Mouse (Mus musculus) heart, embryonic 16.5 days (tissue): ENCODE measurements at regions not wholly inside any gene's neighbourhood (a gene's known extent, or its start where the extent isn't known, plus 50 kb on each side); places are given as distances from the start of the nearest gene placed in this dataset.
A peak's percentile ranks its signal among the peaks of the same experiment; 100 is the strongest.

ENCODE experiments used
- ATAC-seq: fragments of 200-750 bp; cut with Nextera tagmentation; replicated peaks from 2 replicates; pipeline ENCODE4 v1.8.0; 2017; ENCODE audit warnings: moderate number of reproducible peaks; ENCODE audit not compliant: insufficient read depth, low FRiP score; ENCODE audit errors: extremely low read depth
- H3K27ac ChIP-seq: fragments of 300-500 bp; sonication (generic); 2 replicates; pipeline ENCODE4 v1.5.1; 2014; ENCODE audit warnings: mild to moderate bottlenecking, low read length, control low read depth, moderate library complexity
- H3K27me3 ChIP-seq: fragments of 300-500 bp; sonication (generic); 2 replicates; pipeline ENCODE4 v1.6.1; 2014; ENCODE audit warnings: low read length, mixed read lengths; ENCODE audit not compliant: control insufficient read depth, insufficient read depth
- H3K36me3 ChIP-seq: fragments of 300-500 bp; sonication (generic); 2 replicates; pipeline ENCODE4 v1.6.1; 2014; ENCODE audit not compliant: control insufficient read depth, insufficient read depth
- H3K4me1 ChIP-seq: fragments of 300-500 bp; sonication (generic); 2 replicates; pipeline ENCODE4 v1.6.1; 2014; ENCODE audit warnings: low read length, mixed read lengths; ENCODE audit not compliant: control insufficient read depth, insufficient read depth
- H3K4me2 ChIP-seq: fragments of 300-500 bp; sonication (generic); 2 replicates; pipeline ENCODE4 v1.6.1; 2014; ENCODE audit warnings: low read depth, mild to moderate bottlenecking, control low read depth, low read length
- H3K4me3 ChIP-seq: fragments of 300-500 bp; sonication (generic); 2 replicates; pipeline ENCODE4 v1.5.1; 2014; ENCODE audit warnings: mild to moderate bottlenecking, control low read depth, low read length
- H3K9ac ChIP-seq: fragments of 300-500 bp; sonication (generic); 2 replicates; pipeline ENCODE4 v1.6.1; 2014; ENCODE audit warnings: low read length, control low read depth
- H3K9me3 ChIP-seq: fragments of 300-500 bp; sonication (generic); replicated peaks from 2 replicates; pipeline ENCODE4 v1.6.1; 2016; ENCODE audit warnings: low read length; ENCODE audit not compliant: control insufficient read depth
- WGBS: fragments of 180-500 bp; shearing (Covaris S2); extraction: QIAGEN DNeasy Blood & Tissue Kit; methylation state at CpG from one replicate; pipeline ENCODE4 v1.1.7; 2014; 5-methylcytosine and 5-hydroxymethylcytosine counted together

- no peak overlapping the region for H3K4me2 ChIP-seq
- H3K36me3 ChIP-seq: no peaks in the 10 kb centered on the region
- no peaks in the 10 kb centered on the region for H3K27me3 ChIP-seq
- H3K4me1 ChIP-seq: peaks cover 35% of the 10 kb centered on the region
- H3K9ac ChIP-seq: no peak overlapping the region
- 62% methylated on average over 11 of the region's 11 CpGs for WGBS
- H3K4me3 ChIP-seq: no peak overlapping the region
- H3K27ac ChIP-seq: no peak overlapping the region
- no peak for ATAC-seq
- no peaks in the 10 kb centered on the region for H3K9me3 ChIP-seq
Measured at GRCm38 (mm10) chr5:148634919-148635356, 82.3 kb upstream of the Ubl3 start.

GRCm38 (mm10) chr5:148633999-148634398, 81.4 kb upstream of the Ubl3 start:
- Histone ChIP-seq H3K27ac (peak overlapping the region; percentile 9), H3K9ac (0 out of 2 replicates have a peak overlapping the region, but pooled peaks have one; percentile 26), H3K4me2 (no peak overlapping the region), H3K9me3 (no peaks in the 10 kb centered on the region), H3K36me3 (no peaks in the 10 kb centered on the region), H3K27me3 (no peaks in the 10 kb centered on the region), H3K4me1 (peaks cover 35% of the 10 kb centered on the region), H3K4me3 (no peak overlapping the region)
- ATAC-seq: peak; percentile 61
- WGBS: 17% methylated on average over 5 of the region's 5 CpGs

GRCm38 (mm10) chr5:148633331-148633730, 80.7 kb upstream of the Ubl3 start:
- ATAC-seq: no peak
- Histone ChIP-seq H3K36me3 (no peaks in the 10 kb centered on the region), H3K9me3 (no peaks in the 10 kb centered on the region), H3K9ac (no peak overlapping the region), H3K27me3 (no peaks in the 10 kb centered on the region), H3K4me1 (peaks cover 35% of the 10 kb centered on the region), H3K4me2 (no peak overlapping the region), H3K27ac (peak overlapping the region; percentile 41), H3K4me3 (no peak overlapping the region)
- WGBS: 75% methylated on average over 6 of the region's 6 CpGs

- peak; percentile 80 for ATAC-seq
- Histone ChIP-seq H3K4me1 (peaks cover 35% of the 10 kb centered on the region), H3K4me3 (no peak overlapping the region), H3K9me3 (no peaks in the 10 kb centered on the region), H3K9ac (0 out of 2 replicates have a peak overlapping the region, but pooled peaks have one; percentile 33), H3K4me2 (peak overlapping the region; percentile 38), H3K27me3 (no peaks in the 10 kb centered on the region), H3K36me3 (no peaks in the 10 kb centered on the region), H3K27ac (peak overlapping the region; percentile 41)
- 19% methylated on average over 11 of the region's 11 CpGs for WGBS
Measured at GRCm38 (mm10) chr5:148632516-148633170, 80.1 kb upstream of the Ubl3 start.

- H3K4me2 ChIP-seq: no peak overlapping the region
- no peaks in the 10 kb centered on the region for H3K36me3 ChIP-seq
- H3K27ac ChIP-seq: no peak overlapping the region
- H3K4me3 ChIP-seq: no peak overlapping the region
- no peaks in the 10 kb centered on the region for H3K9me3 ChIP-seq
- WGBS: 79% methylated on average over 5 of the region's 5 CpGs
- ATAC-seq: no peak
- no peak overlapping the region for H3K9ac ChIP-seq
- H3K4me1 ChIP-seq: peaks cover 35% of the 10 kb centered on the region
- no peaks in the 10 kb centered on the region for H3K27me3 ChIP-seq
Measured at GRCm38 (mm10) chr5:148631566-148631965, 79.0 kb upstream of the Ubl3 start.

GRCm38 (mm10) chr5:148626014-148626413, 73.4 kb upstream of the Ubl3 start:
- H3K4me1 ChIP-seq: no peaks in the 10 kb centered on the region
- H3K4me3 ChIP-seq: no peak overlapping the region
- H3K9me3 ChIP-seq: no peaks in the 10 kb centered on the region
- no peak overlapping the region for H3K4me2 ChIP-seq
- no peaks in the 10 kb centered on the region for H3K27me3 ChIP-seq
- no peak for ATAC-seq
- H3K36me3 ChIP-seq: no peaks in the 10 kb centered on the region
- no peak overlapping the region for H3K27ac ChIP-seq
- no peak overlapping the region for H3K9ac ChIP-seq
- 84% methylated on average over 5 of the region's 5 CpGs for WGBS

- Histone ChIP-seq H3K27ac (no peak overlapping the region), H3K9ac (no peak overlapping the region), H3K9me3 (no peaks in the 10 kb centered on the region), H3K36me3 (no peaks in the 10 kb centered on the region), H3K4me1 (no peaks in the 10 kb centered on the region), H3K4me2 (no peak overlapping the region), H3K27me3 (no peaks in the 10 kb centered on the region), H3K4me3 (no peak overlapping the region)
- WGBS: 76% methylated on average over 21 of the region's 21 CpGs
- no peak for ATAC-seq
Measured at GRCm38 (mm10) chr5:148624649-148625405, 72.2 kb upstream of the Ubl3 start.

GRCm38 (mm10) chr5:148620895-148621786, 68.6 kb upstream of the Ubl3 start:
- WGBS: 57% methylated on average over 10 of the region's 10 CpGs
- Histone ChIP-seq H3K4me1 (no peaks in the 10 kb centered on the region), H3K9ac (no peak overlapping the region), H3K4me3 (no peak overlapping the region), H3K4me2 (no peak overlapping the region), H3K9me3 (peaks cover 7% of the 10 kb centered on the region; the same call in 1 of the 2 replicates), H3K27me3 (no peaks in the 10 kb centered on the region), H3K27ac (no peak overlapping the region), H3K36me3 (no peaks in the 10 kb centered on the region)
- no peak for ATAC-seq
